Mouse (Mus musculus) frontal cortex, postnatal 36 days (tissue): Measurements from ENCODE around the gene Gbx2.

Experiments
- DNase-seq, 2 experiments: peaks; one replicate each; pipeline ENCODE4 v3.0.0; 2022; ENCODE audit warnings: low spot score in 2 of 2

Gbx2 gene

DNA sequence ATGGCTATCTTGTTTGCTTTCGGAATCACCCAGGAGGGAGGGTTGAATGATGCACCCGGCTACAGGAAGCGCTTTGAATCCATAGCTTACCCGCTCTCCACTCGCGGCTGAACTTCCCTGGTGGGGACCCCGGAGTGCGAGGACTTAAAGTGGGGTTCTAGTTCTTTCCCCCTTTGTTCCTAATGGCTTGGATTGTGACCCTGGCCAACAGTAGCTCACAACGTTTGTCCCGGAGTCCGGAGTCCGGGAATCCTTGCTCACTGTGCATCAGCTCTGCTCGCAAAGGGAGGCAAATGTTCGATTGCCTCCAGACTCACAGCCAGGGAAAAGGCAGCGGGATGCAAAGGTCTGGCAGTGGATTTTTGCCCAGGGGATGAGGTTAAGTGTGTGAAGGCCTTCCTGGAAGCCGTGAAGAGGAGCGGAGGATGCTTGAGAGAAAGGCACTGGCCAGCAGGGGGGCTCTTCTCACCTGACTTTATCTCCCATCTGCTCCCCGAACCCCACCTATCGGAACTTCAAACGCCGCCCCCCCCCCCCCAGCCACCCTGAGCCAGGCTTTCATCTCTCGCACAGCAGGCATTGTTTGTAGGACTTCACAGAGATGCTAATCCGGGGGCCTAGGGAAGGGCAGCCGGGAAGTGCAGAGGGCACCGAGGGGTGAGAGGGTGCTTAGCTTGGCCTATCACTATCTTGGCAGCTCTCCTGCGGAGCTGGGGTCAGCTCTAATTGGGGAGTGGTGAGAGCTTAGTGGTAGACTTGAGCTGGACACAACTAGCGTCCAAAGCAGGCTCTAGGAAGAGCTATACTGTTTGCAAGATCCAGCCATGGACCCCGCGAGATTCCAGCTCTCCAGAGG, 4.7 kb upstream of the Gbx2 start:
- no peak for DNase-seq

DNA sequence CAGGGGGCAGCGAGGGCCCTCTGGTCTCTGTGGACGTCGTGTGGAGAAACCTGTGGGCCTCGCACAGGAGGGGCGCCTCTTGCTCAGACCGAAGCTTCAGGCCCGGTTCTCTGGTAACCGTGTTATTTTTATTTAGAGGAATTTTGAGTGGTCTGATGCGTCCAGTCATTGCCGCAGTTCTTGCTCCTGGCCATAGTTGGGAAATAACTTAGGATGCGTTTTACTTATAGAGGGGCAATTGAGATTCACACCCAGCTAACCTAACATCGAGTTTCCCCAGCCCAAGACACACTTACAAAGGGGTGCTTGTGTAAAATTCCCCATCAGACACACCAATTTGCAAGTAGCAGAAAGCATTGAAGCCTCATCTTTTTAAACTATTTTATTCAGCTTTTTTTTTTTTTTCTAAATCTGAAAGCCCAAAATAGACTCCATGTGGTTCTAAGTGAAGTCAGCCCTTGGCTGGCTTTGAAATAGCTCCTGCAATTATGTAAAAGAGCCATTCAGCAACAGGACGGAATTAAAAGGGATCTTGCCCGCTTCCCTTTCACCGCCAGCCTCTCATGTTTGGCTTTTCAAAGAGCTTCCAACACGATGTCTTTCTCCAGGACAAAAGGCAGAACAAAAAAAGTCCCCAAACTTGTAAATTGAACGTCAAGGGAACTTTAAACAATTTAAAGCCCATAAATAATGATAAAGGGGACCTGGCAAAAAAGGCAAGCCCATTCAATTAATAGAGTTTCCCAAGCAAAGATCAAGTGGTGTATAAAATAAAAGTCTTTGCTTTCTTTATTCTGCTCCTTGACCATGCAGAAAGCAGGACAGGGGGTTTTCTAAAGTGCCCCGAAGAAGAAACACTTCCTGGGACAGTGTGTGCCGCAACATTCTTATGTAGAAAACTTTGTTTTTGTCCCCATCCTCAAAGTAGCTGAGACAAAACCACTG, 3.6 kb upstream of the Gbx2 start:
- no peak for DNase-seq

DNA sequence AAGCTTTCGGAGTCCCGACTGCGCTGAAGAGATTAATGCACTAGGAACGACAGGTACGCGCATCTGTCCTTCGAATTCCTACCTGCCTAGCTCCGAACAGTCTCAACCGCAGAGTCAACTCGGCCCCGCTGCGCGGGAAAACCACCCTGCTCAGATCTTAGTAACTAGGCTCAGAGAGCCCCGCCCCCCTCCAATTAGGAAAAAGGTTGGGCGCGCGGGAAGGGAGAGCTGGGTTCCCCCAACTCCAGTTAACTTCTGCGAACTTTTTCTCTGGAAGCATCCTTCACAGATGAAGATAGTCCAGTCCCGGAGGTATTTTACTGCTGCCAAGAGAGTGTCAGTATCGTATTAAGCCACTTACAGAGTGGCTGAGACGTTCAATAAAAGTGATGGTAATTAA, 2.8 kb upstream of the Gbx2 start:
- DNase-seq, result no peak

GRCm38 (mm10) chr1:89933028-89933427, 2.0 kb upstream of the Gbx2 start:
- DNase-seq, result no peak

DNA sequence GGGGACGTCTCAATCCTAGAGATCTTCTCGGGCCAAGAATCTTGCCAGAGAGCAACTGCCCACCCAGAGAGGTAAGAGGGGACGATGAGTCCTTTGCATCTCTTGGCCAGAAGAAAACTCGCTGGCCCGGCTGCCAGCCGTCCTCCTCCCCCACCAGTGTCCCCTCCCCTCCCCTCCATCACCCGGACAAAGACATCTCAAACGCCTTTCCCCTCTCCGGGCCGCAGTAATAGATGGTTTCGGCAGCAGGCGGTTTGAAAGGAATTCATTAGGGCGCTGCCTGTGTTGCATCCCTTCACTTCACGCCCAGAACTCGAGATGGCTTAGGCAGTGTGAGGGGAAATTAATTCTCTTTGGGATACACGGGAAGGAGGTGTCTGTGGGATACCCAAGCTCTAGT, 1.6 kb upstream of the Gbx2 start:
- no peak for DNase-seq

DNA sequence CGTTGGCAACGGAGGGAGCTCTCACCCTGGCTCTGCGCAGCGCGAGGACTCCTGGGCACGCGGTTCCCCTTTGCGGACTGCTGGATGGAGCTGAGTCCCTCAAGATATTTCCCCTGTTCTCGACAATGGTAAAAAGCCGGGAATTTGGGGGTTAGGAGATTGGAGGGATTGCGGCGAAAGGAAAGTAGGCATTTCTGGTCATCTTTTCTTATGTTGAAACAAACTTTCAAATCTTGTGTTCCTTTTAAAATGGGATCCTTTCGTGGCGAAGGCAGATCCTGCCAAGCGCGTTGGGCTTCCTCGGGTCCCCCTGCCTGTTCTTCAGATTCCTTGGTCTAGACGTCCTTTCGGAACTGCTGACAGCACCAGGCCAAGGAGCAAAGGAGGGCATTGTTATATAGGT, 1.0 kb upstream of the Gbx2 start:
- DNase-seq, result no peak

- no peak for DNase-seq
Measured at GRCm38 (mm10) chr1:89930551-89930950, 428 bp downstream of the Gbx2 start.

GRCm38 (mm10) chr1:89929721-89930505, 1.1 kb downstream of the Gbx2 start:
- no peak for DNase-seq

DNA sequence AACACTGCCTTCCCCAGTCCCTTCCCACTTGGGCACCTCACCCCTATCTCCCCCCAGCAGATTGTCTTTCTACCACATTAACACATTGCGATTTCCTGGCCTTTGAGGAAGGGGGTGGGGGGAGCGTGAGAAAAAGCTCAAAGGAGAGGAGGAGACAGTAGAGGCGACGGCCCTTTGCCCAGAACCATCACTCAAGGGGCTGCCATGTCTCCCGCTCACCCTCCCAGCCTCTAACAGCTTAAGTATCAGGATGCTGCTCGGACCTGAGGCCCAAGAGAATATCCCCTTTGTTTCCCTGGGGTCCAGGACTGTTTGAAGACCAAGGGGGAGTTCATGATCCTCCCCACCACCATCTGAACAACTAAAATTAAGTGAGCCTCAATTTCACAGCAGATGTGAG, 1.8 kb downstream of the Gbx2 start:
- DNase-seq, result no peak

DNA sequence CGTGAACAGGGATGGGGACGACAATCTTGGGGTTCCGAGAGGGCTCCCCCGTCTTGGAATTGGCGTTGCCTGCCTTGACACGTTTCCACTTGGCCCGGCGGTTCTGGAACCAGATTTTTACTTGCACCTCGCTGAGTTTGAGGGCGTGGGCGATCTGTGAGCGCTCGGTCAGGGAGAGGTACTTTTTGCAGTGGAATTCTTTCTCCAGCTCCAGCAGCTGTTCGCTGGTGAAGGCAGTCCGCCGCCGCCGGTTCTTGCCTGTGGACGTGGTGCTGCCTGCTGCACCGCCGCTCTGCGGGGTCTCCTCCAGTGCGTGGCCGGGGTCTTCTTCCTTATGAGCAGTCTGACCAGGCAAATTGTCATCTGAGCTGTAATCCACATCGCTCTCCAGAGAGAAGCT, 2.3 kb downstream of the Gbx2 start:
- no peak for DNase-seq

- DNase-seq, result no peak
Measured at GRCm38 (mm10) chr1:89927061-89927661, 3.8 kb downstream of the Gbx2 start.

GRCm38 (mm10) chr1:89926583-89927060, 4.4 kb downstream of the Gbx2 start:
- DNase-seq, result no peak

DNA sequence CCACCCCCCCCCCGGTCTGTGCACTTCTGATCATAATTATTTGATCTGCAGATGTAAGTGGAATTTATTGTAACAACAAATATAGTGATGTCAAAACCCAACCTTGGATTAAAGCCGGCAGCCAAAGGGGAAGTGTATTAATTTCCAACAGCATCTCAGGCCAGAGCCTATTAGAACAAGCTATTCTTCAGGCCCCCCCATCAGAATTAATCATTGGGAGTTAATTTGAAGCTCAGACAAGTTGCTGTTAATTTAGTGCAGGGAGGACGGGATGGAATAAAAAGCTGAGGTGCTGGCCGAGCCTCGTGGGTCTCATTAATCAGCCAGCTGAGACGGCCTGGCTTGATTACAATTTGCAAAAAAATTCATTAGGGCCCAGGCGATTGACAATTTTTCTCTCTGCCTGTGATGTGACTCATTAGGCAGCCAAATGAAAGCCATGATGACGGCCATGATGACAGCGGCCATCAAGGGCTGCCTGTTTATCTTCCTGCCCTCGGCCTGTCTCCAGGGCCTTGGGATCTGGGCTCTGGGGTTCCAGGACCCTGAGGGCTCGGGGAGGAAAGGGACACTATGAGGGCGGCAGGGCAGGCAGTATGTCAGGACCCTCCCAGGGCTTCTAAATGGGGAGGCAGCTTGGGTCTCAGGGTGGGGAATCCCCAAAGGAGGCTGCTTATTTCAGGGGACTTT, 5.3 kb downstream of the Gbx2 start:
- no peak for DNase-seq

DNA sequence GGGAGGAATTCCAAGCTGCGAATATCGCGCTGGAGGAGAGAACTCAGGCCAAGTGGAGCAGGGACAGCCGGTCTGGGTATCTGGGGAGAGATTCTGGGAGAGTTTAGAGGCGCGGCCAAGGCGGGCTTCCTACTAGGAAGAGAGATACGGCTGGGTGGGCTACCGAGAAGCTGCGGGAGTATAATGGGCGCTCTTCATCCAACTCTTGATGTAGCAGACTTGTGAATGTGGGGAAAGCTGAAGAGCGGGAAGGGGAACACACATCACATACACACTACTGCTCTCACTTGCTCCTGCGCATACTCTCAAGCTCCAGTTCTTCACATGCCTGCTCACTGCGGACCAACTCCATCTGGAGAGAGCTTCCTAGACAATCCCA, 7.3 kb downstream of the Gbx2 start:
- DNase-seq, result no peak

DNA sequence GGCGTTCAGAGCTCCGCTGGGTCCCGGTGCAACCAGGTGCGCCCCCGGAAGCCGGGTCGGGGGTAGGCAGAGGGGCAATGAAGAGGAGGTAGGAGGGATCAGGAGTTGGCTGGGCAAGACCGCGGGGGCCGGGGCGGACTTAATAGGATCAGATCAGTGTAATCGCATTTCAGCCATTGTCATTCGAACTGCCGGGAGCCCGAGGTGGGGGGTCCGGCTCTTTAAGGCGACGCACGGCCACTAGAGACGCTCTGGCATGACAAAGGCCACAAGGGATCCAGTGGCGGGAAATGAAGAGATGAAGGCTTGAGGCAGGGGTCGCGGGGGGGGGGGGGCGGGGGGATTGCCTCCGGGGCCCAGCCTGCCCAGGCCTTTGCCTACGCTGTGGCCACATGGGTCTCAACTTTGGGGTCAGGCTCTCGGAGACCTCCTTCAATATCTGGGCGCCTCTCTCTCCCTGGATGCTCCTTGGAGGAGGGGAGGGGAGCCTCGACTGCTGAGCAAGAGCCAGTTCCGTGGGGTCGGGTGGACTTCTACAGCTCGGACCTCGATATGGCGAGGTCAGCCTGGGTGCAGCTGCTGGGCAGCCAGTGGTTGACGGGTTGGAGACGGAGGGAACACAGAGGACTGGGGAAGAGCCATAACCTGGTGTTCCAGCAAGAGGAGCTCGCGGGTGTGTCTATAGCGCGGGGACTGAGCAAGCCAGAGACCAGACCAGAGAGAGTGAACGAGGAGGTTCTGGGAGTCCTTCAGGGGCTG, 7.9 kb downstream of the Gbx2 start:
- DNase-seq, result no peak

GRCm38 (mm10) chr1:89922282-89922681, 8.7 kb downstream of the Gbx2 start:
- DNase-seq, result no peak

DNA sequence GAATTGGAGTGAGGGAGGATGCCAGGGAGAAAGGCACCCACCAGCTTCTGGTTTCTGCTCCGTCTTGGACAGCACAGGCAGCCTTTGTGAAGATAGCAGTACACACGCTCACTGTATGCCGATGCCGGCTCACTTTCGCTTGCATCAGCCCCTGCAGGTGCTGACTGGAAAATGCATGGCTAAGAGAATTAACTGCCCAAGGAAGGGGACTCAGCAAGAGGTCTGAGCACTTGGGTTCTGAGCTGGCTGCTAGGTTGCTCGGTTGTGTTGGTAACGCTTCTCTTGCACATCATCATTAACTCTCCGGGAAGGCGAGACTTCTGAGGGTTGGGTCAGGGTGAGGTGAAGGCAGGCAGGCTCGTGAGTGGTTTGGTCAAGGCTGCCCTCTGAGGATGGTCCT, 9.2 kb downstream of the Gbx2 start:
- no peak for DNase-seq

DNA sequence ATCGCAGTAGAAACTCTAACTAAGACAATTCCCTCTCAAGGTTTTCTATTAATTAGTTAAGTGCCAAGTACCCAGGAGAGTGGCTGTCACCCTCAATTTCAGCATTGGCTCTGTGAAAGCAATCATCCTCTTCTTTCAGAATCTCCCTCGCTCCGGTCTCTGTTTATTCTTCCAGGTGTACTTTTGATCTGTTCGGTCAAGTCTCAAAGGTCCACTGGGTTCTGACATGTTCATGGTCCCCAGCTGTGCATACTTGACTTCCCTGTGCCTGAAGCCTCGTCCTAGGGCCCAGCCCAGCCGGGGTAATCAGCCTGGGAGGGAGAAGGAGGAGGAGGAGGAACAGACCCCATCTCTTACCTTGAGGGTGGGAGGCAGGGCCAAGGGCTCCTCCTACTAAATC, 11.8 kb downstream of the Gbx2 start:
- DNase-seq, result no peak

- no peak for DNase-seq
Measured at GRCm38 (mm10) chr1:89918111-89918510, 12.9 kb downstream of the Gbx2 start.

DNA sequence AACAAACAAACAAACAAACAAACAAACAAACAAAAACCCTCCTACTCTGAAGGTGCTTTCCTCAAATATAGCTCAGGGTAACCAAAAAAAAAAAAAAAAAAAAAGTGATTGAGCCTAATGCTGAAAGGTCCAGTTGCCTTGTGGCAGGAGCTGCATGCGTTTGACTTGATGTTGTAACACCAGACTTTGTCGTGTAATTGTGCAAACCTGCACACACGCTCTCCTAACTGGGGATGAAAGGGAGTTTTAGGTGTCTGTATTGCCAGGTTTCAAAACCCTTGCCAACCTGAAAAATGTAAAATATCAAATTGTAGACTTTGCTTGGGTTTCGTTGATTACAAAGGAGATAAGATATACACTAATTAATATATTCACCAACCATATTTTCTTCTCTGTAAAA, 17.4 kb downstream of the Gbx2 start:
- no peak for DNase-seq
